Mouse (Mus musculus): Measurements from ENCODE around the gene Dalrd3. TPM values are rescaled to one million over a fixed set of nuclear protein-coding genes. Genes with fewer than 3 reads are reported as not detected.

Gene Dalrd3
- 115 and 120 TPM in 2 replicates for polyA plus RNA-seq (2015; fragmentation: Nextera tagmentation; extraction: Ambion mirVana)

DNA sequence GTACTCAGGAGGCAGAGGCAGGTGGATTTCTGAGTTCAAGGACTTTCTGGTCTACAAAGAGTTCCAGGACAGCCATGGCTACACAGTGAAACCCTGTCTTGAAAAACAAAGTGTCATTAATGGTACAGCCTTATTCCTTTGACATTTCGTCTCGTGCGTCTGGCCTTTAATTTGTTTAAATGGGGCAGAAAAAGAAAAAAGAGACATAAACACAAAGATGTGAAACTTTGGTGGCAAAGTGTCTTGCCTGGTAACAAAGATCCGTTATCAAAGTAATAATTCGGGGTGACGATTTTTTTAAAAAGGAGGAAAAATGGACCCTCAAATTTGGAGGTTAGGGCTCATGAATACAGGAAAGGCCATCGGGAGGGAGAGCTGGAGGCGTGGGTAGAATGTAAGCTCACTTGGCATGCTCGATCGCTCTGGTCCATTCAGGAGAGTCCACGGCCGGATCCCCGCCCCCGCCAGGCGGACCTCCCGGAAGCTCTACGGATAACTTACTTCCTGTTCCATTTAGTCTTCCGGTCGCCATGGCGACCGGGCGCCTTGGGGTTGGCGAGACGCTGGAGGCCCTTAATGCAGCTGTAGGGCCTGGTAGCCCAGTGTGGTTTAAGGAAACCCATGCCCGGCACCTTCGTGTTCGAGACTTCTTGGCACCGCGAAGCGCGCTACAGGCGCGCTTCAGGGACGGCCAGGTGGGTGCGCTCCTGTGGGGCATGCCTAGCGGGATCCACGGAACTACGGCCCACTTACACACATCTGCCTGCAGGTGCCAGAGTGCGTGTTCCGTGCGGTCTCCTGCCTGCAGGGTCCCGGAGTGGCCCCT lies at the start of gene Dalrd3:
Gene Dalrd3 (plus strand): TSS at position 506 of the 826 bp plus-strand sequence.
- DNase-seq (ENCODE audit: low spot score) = peak; percentile 93

GRCm38 (mm10) chr9:108521604-108522003 lies 48.1 kb upstream of the Dalrd3 start:
- DNase-seq (ENCODE audit: low spot score) = no peak

DNA sequence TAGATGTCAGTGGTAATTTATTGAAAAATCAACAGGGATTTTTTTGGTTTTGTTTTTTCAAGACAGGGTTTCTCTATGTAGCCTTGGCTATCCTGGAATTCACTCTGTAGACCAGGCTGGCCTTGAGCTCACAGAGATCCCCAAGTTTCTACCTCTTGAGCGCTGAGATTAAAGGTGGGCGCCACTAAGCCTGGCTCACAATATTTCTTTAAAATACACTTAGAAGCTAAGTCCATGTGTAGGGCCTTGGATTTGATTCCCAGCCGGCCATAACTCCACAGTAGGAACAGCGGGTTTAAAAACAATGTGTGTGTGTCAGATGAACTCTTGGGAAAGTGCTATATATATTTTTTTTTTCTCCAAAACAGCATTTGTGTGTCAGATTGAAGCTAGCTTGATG lies 46.3 kb upstream of the Dalrd3 start:
- DNase-seq (ENCODE audit: low spot score) = no peak

DNA sequence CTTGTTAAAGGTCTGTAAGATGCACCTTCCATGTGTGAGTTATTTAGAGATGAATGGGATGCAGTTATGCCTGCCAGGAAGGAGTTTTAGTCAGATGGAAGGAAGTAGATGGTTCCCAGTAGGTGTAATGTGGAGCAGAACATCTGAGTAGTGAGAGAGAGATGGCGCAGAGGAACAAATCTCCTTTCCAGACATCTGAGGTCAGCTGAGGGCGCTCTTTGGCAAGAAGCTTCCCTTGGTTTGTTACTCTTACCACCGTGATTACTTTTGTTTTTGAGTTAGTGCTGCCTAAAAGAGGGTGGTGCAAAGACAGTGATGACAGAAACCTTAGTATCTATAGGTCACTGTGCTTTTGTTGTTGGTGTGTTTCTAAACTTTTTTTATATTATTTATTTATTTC lies 44.3 kb upstream of the Dalrd3 start:
- DNase-seq (ENCODE audit: low spot score) = no peak

- no peak for DNase-seq (ENCODE audit: low spot score)
Observed at GRCm38 (mm10) chr9:108530954-108531353, 38.7 kb upstream of the Dalrd3 start.

DNA sequence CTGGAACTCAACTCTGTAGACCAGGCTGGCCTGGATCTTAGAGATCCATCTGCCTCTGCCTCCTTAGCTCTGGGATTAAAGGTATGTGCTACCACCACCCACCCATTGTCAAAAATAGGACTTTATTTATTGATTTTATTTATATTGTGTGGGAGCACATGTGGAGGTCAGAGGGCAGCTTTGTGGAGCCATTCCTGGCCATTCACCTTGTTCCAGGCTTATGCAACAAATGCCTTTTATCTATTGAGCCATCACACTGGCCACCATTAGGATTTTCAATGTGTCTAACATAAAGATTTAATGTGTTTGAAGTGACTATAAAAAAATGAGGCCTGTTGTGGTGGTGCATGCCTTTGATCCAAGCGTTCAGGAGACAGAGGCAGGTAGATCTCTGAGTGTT lies 38.2 kb upstream of the Dalrd3 start:
- no peak for DNase-seq (ENCODE audit: low spot score)

DNA sequence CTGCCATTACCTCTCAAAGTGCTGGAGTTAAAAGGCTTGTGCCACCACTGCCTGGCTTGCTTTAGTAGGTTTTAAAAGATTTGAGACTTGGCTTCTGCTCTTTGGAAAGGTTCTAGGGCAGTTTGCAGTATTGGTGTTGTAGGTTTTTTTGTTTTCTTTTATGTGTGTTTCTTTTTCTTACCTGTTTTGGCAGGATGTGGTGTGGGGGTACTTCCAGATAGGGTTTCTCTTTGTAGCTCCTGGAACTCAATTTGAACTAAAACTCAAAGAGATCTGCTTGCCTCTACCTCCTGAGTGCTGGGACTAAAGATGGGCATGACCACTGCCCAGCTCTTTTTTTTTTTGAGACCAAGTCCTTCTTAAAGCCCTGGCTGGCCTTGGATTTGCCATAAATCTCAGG lies 28.8 kb upstream of the Dalrd3 start:
- DNase-seq (ENCODE audit: low spot score) = peak; percentile 54

- no peak for DNase-seq (ENCODE audit: low spot score)
Observed at GRCm38 (mm10) chr9:108545986-108546385, 23.7 kb upstream of the Dalrd3 start.

GRCm38 (mm10) chr9:108546875-108547274 lies 22.8 kb upstream of the Dalrd3 start:
- DNase-seq (ENCODE audit: low spot score) = no peak

DNA sequence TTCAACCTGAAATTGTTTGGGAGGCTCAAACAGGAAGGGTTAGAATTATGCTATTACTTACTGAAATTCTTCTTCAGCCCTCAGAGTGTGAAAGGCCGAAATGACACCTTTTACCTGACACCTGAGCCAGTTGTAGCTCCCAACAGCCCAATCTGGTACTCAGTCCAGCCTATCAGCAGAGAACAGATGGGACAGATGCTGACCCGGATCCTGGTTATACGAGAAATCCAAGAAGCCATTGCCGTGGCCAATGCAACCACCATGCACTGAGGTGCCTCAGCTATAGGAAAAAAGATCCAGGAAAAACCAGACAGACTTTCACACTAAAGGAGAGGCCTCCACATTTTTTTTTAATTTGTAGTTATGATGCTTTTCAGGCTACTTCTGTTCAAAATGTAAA lies 10.5 kb upstream of the Dalrd3 start:
- no peak for DNase-seq (ENCODE audit: low spot score)

DNA sequence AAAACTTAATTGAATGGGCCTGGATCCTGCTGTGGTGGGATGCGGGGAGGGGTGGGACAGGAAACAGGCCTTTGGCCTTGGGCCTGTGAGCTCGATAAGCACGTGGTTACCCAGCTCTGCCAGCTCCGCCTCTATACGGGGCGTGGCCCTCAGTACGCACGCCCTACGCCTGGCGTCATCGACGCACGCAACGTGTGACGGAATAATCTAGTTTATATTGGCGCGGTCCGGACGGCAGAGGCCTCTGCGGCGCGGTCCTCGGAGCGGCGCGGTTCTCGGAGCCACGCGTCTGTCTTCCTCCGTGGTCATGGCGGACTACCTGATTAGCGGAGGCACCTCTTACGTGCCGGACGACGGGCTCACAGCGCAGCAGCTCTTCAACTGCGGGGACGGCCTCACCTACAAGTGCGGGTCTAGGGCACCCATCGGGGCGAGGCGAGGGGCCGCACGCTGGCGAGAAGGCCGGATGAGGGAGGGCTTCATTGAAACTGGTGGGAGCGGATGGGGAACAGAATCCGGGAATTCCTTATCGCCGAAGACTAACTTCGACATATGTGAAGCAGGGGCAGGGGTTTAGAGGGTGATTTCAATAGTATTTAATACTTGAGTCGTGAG lies 9.4 kb upstream of the Dalrd3 start, which contains the start of gene Impdh2:
Gene Impdh2 (plus strand): TSS at position 60 of the 615 bp plus-strand sequence.
- peak; percentile 97 for DNase-seq (ENCODE audit: low spot score)

- DNase-seq (ENCODE audit: low spot score) = no peak
Observed at GRCm38 (mm10) chr9:108563671-108564070, 6.0 kb upstream of the Dalrd3 start.

- DNase-seq (ENCODE audit: low spot score) = no peak
Observed at GRCm38 (mm10) chr9:108564131-108564530, 5.6 kb upstream of the Dalrd3 start.

- DNase-seq (ENCODE audit: low spot score) = no peak
Observed at GRCm38 (mm10) chr9:108565881-108566814, 3.5 kb upstream of the Dalrd3 start.

- DNase-seq (ENCODE audit: low spot score) = peak; percentile 94
Observed at GRCm38 (mm10) chr9:108566815-108567776, 2.6 kb upstream of the Dalrd3 start, which contains the start of gene Ndufaf3. Gene Ndufaf3, minus strand, starts transcription at chr9:108567434.

DNA sequence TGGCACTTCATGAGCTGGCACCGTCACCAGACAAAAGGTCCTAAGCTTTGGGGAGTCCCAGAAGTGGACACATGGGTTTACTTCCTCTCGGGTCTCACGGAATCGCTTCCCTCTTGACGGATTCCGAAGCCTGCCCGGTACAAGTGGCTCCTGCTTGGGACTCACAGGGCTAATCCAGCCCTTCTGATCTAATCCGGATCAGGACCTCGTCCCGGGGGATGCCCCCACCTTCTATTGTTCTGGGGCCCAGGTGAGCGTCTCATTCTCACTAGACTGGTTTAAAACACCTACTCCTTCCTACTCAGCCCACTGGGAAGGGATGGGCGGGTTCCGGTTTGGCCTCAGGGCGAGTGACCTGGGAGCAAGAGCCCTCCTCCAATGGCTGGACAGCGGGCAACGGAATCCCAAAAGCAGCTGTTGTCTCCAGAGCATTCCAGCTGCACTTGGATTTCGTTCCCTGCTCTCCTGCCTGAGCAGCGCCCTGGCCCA lies 1.7 kb upstream of the Dalrd3 start:
- DNase-seq (ENCODE audit: low spot score) = no peak

DNA sequence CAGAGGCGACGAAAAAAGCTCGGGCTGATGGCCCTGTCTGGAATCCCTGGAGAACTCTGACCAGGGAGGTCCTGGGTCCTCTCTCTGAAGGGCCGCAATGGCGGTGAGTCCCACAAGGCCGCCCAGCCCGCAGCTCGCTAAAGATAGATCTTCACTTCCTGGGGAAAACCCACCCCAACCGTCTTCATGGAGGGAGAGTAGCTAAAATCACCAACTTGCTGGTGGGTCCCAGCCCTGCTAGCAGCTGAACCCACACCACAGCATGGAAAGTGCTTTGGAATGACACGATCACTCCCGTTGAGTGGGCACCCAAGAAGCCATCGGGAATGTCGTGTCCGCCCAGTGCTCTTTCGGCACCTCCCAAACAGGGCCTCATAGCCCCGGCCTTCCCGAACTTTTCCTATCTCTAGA lies 1.2 kb upstream of the Dalrd3 start:
- DNase-seq (ENCODE audit: low spot score) = peak; percentile 19

- DNase-seq (ENCODE audit: low spot score) = peak; percentile 90
Observed at GRCm38 (mm10) chr9:108570207-108570896, 666 bp downstream of the Dalrd3 start.

- DNase-seq (ENCODE audit: low spot score) = no peak
Observed at GRCm38 (mm10) chr9:108571401-108571973, 1.8 kb downstream of the Dalrd3 start.
